Mouse (Mus musculus) myocyte (in vitro differentiated cells): Measurements from ENCODE around the gene Mast2. TPM values are rescaled to one million over a fixed set of nuclear protein-coding genes. Genes with fewer than 3 reads are reported as not detected.

ENCODE experiments used
- H3K27me3 ChIP-seq: one replicate; pipeline ENCODE4 v1.6.1; 2011; ENCODE audit not compliant: control insufficient read depth, insufficient read depth, insufficient read length
- H3K36me3 ChIP-seq: one replicate; pipeline ENCODE4 v1.6.1; 2011; ENCODE audit not compliant: control insufficient read depth, insufficient read depth
- H3K4me2 ChIP-seq: one replicate; pipeline ENCODE4 v1.6.1; 2011; ENCODE audit warnings: low read depth, control low read depth
- H3K4me3 ChIP-seq: one replicate; pipeline ENCODE4 v1.5.1; 2011; ENCODE audit warnings: mild to moderate bottlenecking, control low read depth, moderate library complexity
- H3K79me2 ChIP-seq: one replicate; pipeline ENCODE4 v1.6.1; 2011; ENCODE audit not compliant: control insufficient read depth, insufficient read depth
- H3ac ChIP-seq: one replicate; pipeline ENCODE4 v1.6.1; 2011; ENCODE audit not compliant: control insufficient read depth, insufficient read length
- CEBPB ChIP-seq: IDR thresholded peaks from 2 replicates; pipeline ENCODE4 v1.6.1; 2011; ENCODE audit warnings: mild to moderate bottlenecking, moderate library complexity; ENCODE audit not compliant: poor library complexity, insufficient read depth, severe bottlenecking
- E2F4 ChIP-seq: IDR thresholded peaks from one replicate; pipeline ENCODE4 v1.6.1; 2011; ENCODE audit warnings: mild to moderate bottlenecking, control low read depth, moderate library complexity; ENCODE audit not compliant: insufficient read depth
- MAX ChIP-seq: IDR thresholded peaks from one replicate; pipeline ENCODE4 v1.6.1; 2011; ENCODE audit warnings: low read depth, mild to moderate bottlenecking, control low read depth
- MYOD1 ChIP-seq, 3 experiments: IDR thresholded peaks; one replicate each; pipeline ENCODE4 v1.6.1; 2011; ENCODE audit warnings: control low read depth in 2 of 3, low read depth in 2 of 3, mild to moderate bottlenecking in 2 of 3, moderate library complexity in 1 of 3; ENCODE audit not compliant: insufficient read length in 2 of 3, control insufficient read depth in 1 of 3
- MYOG ChIP-seq, 3 experiments: IDR thresholded peaks; one replicate each; pipeline ENCODE4 v1.6.1; 2011; ENCODE audit warnings: control low read depth in 2 of 3, low read depth in 2 of 3, mild to moderate bottlenecking in 2 of 3; ENCODE audit not compliant: insufficient read length in 2 of 3, control insufficient read depth in 1 of 3, insufficient read depth in 1 of 3
- POLR2A ChIP-seq: IDR thresholded peaks from one replicate; pipeline ENCODE4 v1.6.1; 2011; ENCODE audit warnings: low read depth, mild to moderate bottlenecking, control low read depth, moderate library complexity; ENCODE audit not compliant: insufficient read length
- POLR2AphosphoS2 ChIP-seq: IDR thresholded peaks from one replicate; pipeline ENCODE4 v1.6.1; 2011; ENCODE audit warnings: low read depth, control low read depth; ENCODE audit not compliant: insufficient read length
- REST ChIP-seq: IDR thresholded peaks from one replicate; pipeline ENCODE4 v1.6.1; 2011; ENCODE audit warnings: mild to moderate bottlenecking, control low read depth, moderate library complexity; ENCODE audit not compliant: insufficient read depth, insufficient read length
- SRF ChIP-seq: IDR thresholded peaks from one replicate; pipeline ENCODE4 v1.6.1; 2011; ENCODE audit warnings: low read depth; ENCODE audit not compliant: control insufficient read depth, insufficient read length
- TCF12 ChIP-seq: IDR thresholded peaks from one replicate; pipeline ENCODE4 v1.6.1; 2011; ENCODE audit warnings: mild to moderate bottlenecking, control low read depth; ENCODE audit not compliant: poor library complexity, insufficient read depth, severe bottlenecking
- TCF3 ChIP-seq: IDR thresholded peaks from one replicate; pipeline ENCODE4 v1.6.1; 2011; ENCODE audit warnings: low read depth, control low read depth; ENCODE audit not compliant: insufficient read length
- USF1 ChIP-seq: IDR thresholded peaks from one replicate; pipeline ENCODE4 v1.6.1; 2011; ENCODE audit warnings: low read depth, mild to moderate bottlenecking, control low read depth, moderate library complexity
- polyA plus RNA-seq: library from polyadenylated mRNA; unstranded; fragments of >200 nt; fragmentation: generic; extraction: Trizol; gene quantifications from one replicate; pipeline ENCODE4 v1.2.1, GENCODE M21; 2012; ENCODE audit warnings: missing spikeins

Gene Mast2
- polyA plus RNA-seq, 1 experiment: 48.9 TPM

DNA sequence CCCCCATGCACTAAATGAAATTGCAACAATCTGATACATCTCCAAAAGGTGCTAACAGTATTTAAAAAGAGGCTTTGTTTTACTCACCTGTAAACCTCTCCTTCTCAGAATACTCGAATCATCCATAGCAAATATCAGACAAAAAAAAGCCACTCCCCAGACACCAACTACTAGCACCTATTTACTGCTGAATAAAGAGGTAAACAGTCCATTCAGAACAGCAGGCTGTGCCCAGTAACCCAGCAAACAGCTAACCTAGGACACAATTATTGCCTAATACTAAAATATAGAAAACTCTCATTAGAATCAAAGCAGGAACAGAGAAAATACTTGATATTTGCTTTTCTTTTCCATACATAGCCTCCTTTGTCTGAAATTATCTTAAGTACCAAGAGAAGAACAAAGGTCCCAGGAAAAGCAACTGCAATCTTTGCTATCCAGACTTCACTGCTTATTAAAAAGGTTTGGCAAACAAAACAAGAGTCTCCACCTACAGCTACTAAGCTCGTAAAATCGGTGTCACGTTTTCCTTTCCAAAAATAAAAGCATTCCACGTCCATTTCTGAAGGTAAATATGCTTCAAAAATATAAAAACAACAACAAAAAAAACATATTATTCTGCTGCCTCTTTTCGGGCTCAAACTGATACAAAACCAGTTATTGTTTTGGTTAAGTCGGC is 58.6 kb downstream of the Mast2 start:
- TF ChIP-seq E2F4: no peak
- TF ChIP-seq USF1: no peak
- no peak for TF ChIP-seq SRF
- TF ChIP-seq TCF3: no peak
- no peak for TF ChIP-seq POLR2A
- no peak for TF ChIP-seq MYOD1 (IDR thresholded peaks at IDR 0.05; ENCODE audit: control insufficient read depth in 1 of 3, insufficient read length in 2 of 3, low read depth in 2 of 3)
- no peak for TF ChIP-seq MYOG (IDR thresholded peaks at IDR 0.05; ENCODE audit: control insufficient read depth in 1 of 3, insufficient read depth in 1 of 3, insufficient read length in 2 of 3, low read depth in 2 of 3)
- no peak for TF ChIP-seq POLR2AphosphoS2
- TF ChIP-seq CEBPB: no peak
- TF ChIP-seq MAX: no peak
- no peak for TF ChIP-seq REST
- TF ChIP-seq TCF12: no peak
- no peaks in the 10 kb centered on the region for H3K27me3 ChIP-seq
- H3K4me2 ChIP-seq: peak overlapping the region; percentile 49
- H3ac ChIP-seq: no peak overlapping the region
- H3K36me3 ChIP-seq: no peaks in the 10 kb centered on the region
- no peak overlapping the region for H3K4me3 ChIP-seq
- peaks cover 30% of the 10 kb centered on the region for H3K79me2 ChIP-seq

DNA sequence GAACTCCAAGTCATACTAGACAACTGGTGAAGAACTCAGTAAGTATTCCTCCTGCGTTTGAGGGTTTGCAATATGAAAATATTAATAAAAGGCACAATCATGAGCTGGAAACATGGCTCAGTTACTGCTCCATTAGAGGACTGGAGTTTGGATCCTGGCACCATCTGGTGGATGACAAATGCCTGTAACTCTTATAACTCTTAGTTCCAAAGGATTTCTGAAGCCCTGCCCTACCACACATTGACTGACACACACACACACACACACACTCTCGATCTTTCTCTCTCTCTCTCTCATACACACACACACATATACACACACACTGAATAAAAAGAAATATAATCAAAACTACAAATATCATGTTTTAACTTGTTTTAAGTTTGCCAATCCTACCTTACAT is 60.1 kb downstream of the Mast2 start:
- Histone ChIP-seq H3K79me2 (peaks cover 26% of the 10 kb centered on the region), H3K4me3 (no peak overlapping the region), H3K4me2 (no peak overlapping the region), H3ac (no peak overlapping the region), H3K36me3 (no peaks in the 10 kb centered on the region), H3K27me3 (no peaks in the 10 kb centered on the region)
- TF ChIP-seq CEBPB (no peak), POLR2AphosphoS2 (no peak), REST (no peak), TCF3 (no peak), USF1 (no peak), MAX (no peak), SRF (no peak), E2F4 (no peak), TCF12 (no peak), MYOG (IDR thresholded peaks at IDR 0.05; ENCODE audit: control insufficient read depth in 1 of 3, insufficient read depth in 1 of 3, insufficient read length in 2 of 3, low read depth in 2 of 3) (no peak), MYOD1 (IDR thresholded peaks at IDR 0.05; ENCODE audit: control insufficient read depth in 1 of 3, insufficient read length in 2 of 3, low read depth in 2 of 3) (no peak), POLR2A (no peak)

DNA sequence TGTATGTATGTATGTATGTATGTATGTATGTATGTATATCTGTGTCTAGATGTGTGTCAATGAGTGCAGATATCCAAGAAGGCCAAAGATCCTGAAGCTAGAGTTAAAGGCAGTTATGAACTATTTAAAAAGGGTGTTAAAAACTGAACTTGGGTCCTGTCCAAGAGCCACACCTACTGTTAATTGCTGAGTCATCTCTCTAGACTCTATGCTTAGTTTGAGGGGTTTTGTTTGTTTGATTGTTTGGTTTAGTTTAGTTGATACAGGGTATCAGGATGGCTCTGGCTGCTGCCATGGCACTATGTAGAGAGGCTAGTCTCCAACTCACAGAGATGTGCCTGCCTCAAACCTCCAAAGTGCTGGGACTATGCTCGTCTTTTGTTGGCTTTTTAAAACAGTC is 61.3 kb downstream of the Mast2 start:
- Histone ChIP-seq H3K79me2 (peaks cover 30% of the 10 kb centered on the region), H3K27me3 (no peaks in the 10 kb centered on the region), H3K4me2 (no peak overlapping the region), H3ac (no peak overlapping the region), H3K4me3 (no peak overlapping the region), H3K36me3 (no peaks in the 10 kb centered on the region)
- TF ChIP-seq MYOD1 (IDR thresholded peaks at IDR 0.05; ENCODE audit: control insufficient read depth in 1 of 3, insufficient read length in 2 of 3, low read depth in 2 of 3): no peak
- TF ChIP-seq MAX: no peak
- no peak for TF ChIP-seq E2F4

- Histone ChIP-seq H3K36me3 (no peaks in the 10 kb centered on the region), H3K4me2 (no peak overlapping the region), H3K27me3 (no peaks in the 10 kb centered on the region), H3ac (no peak overlapping the region), H3K79me2 (peaks cover 27% of the 10 kb centered on the region), H3K4me3 (no peak overlapping the region)
- TF ChIP-seq TCF12 (no peak), CEBPB (no peak), USF1 (no peak), MAX (no peak), TCF3 (no peak), POLR2A (no peak), SRF (no peak), E2F4 (no peak), MYOG (IDR thresholded peaks at IDR 0.05; ENCODE audit: control insufficient read depth in 1 of 3, insufficient read depth in 1 of 3, insufficient read length in 2 of 3, low read depth in 2 of 3) (no peak)
Observed at GRCm38 (mm10) chr4:116398051-116398450, 65.9 kb downstream of the Mast2 start.

- TF ChIP-seq MAX (no peak), POLR2AphosphoS2 (no peak), SRF (no peak), POLR2A (no peak), MYOD1 (IDR thresholded peaks at IDR 0.05; ENCODE audit: control insufficient read depth in 1 of 3, insufficient read length in 2 of 3, low read depth in 2 of 3) (no peak), E2F4 (no peak), TCF3 (no peak), MYOG (IDR thresholded peaks at IDR 0.05; ENCODE audit: control insufficient read depth in 1 of 3, insufficient read depth in 1 of 3, insufficient read length in 2 of 3, low read depth in 2 of 3) (no peak), TCF12 (no peak), CEBPB (no peak), REST (no peak), USF1 (no peak)
- H3K4me3 ChIP-seq: no peak overlapping the region
- H3K79me2 ChIP-seq: peaks cover 7% of the 10 kb centered on the region
- H3ac ChIP-seq: no peak overlapping the region
- no peaks in the 10 kb centered on the region for H3K36me3 ChIP-seq
- H3K4me2 ChIP-seq: peak overlapping the region; percentile 51
- no peaks in the 10 kb centered on the region for H3K27me3 ChIP-seq
Observed at GRCm38 (mm10) chr4:116377973-116378667, 85.9 kb downstream of the Mast2 start.
